Comparison of ENCODE assay signal across 28 mouse cellular contexts in the genomic region with DNA sequence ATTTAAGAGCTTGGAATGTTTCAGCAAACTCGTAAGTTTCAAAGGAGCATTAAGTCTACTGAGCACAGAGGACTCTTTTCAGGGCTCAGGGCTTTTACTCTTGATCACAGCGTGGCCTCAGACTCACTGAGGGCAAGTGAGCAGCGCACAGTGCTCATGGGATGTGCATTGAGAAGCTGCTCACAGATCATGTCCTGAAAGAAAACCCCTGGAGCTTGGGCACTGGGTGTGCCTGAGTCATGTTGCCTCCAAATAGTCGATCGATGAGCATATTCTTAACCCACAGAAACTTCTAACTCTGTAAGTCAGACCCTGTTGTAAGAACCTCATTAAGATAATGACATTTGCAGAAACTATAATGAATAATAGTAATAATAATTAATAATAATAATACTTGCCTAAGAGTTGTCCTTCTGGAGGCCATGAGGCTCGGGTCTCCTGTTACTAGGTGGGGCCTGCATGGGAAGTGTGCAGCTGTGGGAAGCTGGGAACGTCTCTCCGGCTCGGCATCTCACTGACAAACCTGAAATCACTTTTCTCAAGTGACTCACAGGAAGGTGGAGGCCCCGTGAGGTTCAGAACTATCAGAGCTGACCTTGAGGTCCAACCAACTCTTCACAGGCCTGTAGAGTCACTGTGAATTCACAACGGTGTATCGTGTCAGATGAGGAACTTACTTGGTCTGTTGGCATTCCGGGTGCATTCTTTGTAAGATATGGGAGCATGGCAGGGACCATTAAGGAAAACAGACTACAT. TPM values are rescaled to one million over a fixed set of nuclear protein-coding genes. Genes with fewer than 3 reads are reported as not detected.
DNase-seq lines count a peak whose midpoint lies in the region; ATAC-seq and TF ChIP-seq lines count a peak whose summit lies in the region.
"Had no signal": no experiment of that assay in that cellular context is flagged by ENCODE, and none has a peak within 500 bp of the region (broad histone marks: within the 10 kb centered on the region; RNA-seq: fewer than 3 reads in every experiment).

No protein-coding gene starts in this region.

- DNase-seq in heart, postnatal 10 days, result no peak
- DNase-seq in heart, postnatal 0 days (ENCODE audit: low spot score), result no peak
- DNase-seq in heart, adult 2 months, result no peak
- peak; percentile 31 for DNase-seq in R1 (ENCODE audit: low read depth, low spot score)
- DNase-seq: adrenal gland, postnatal 25 days; cerebellum, adult 11-12 months; cerebellum, postnatal 10 days; kidney, adult 18-20 months; kidney, postnatal 25 days; liver; lung, adult 2 months; lung, postnatal 10 days; retina, postnatal 1 day; right cerebral cortex, postnatal 14 days; thymus, postnatal 4 days had no signal

- 52% methylated on average over 13 of the region's 13 CpGs for WGBS in heart, embryonic 12.5 days
- WGBS in heart, postnatal 0 days, result 41% methylated on average over 13 of the region's 13 CpGs
- WGBS in heart, adult 2 months, result 55% methylated on average over 13 of the region's 13 CpGs
- WGBS in limb, embryonic 15.5 days, result 68% methylated on average over 13 of the region's 13 CpGs
- 85% methylated on average over 13 of the region's 13 CpGs for WGBS in forebrain, embryonic 13.5 days

- H3K4me2 ChIP-seq in heart, embryonic 12.5 days, result no peak overlapping the region
- no peak overlapping the region for H3K4me2 ChIP-seq in heart, postnatal 0 days (ENCODE audit: low read depth, low read length)
- no peak overlapping the region for H3K4me2 ChIP-seq in limb, embryonic 15.5 days
- H3K4me2 ChIP-seq in forebrain, embryonic 13.5 days, result no peak overlapping the region
- H3K4me2 ChIP-seq: kidney, embryonic 15.5 days; midbrain, embryonic 15.5 days; neural tube, embryonic 15.5 days had no signal

- TF ChIP-seq CTCF in heart, postnatal 0 days (IDR thresholded peaks at IDR 0.05; ENCODE audit: low read depth), result no peak
- no peak for TF ChIP-seq CTCF in heart, adult 2 months (IDR thresholded peaks at IDR 0.05)

- peaks cover 2% of the 10 kb centered on the region; the same call in 1 of the 2 replicates for H3K79me2 ChIP-seq in heart, adult 2 months (replicated peaks; ENCODE audit: control insufficient read depth, insufficient read depth, low read length)

- intact Hi-C loops in heart, postnatal 10 days (cut with DNase I), result no loop called here
- intact Hi-C loops in heart, adult 2 months (cut with DNase I), result no loop called here

- no peak for ATAC-seq in heart, embryonic 12.5 days (ENCODE audit: insufficient number of reproducible peaks, low FRiP score)
- peak; percentile 49 for ATAC-seq in heart, postnatal 0 days (ENCODE audit: insufficient read depth, low read depth)
- ATAC-seq in limb, embryonic 15.5 days (ENCODE audit: insufficient number of reproducible peaks, low FRiP score, low TSS enrichment, low read depth), result no peak
- ATAC-seq in forebrain, embryonic 13.5 days, result no peak
- ATAC-seq: forebrain, embryonic 16.5 days; hindbrain, embryonic 16.5 days; midbrain, embryonic 15.5 days had no signal

- TF ChIP-seq POLR2A in heart, adult 2 months (IDR thresholded peaks at IDR 0.05; ENCODE audit: insufficient read depth, low read depth, low read length), result no peak

- peaks cover 33% of the 10 kb centered on the region for H3K4me1 ChIP-seq in heart, embryonic 12.5 days (replicated peaks)
- H3K4me1 ChIP-seq in heart, postnatal 0 days (ENCODE audit: control insufficient read depth, insufficient read depth), result peaks cover 17% of the 10 kb centered on the region
- H3K4me1 ChIP-seq in heart, adult 2 months (ENCODE audit: control insufficient read depth, insufficient read depth, low read length), result peaks cover 7% of the 10 kb centered on the region
- peaks cover 20% of the 10 kb centered on the region for H3K4me1 ChIP-seq in limb, embryonic 15.5 days
- H3K4me1 ChIP-seq in forebrain, embryonic 13.5 days, result peaks cover 5% of the 10 kb centered on the region; the same call in 1 of the 2 replicates

- peak overlapping the region; percentile 62 for H3K27ac ChIP-seq in heart, embryonic 12.5 days (ENCODE audit: poor library complexity, severe bottlenecking)
- H3K27ac ChIP-seq in heart, postnatal 0 days (ENCODE audit: low read depth), result peak overlapping the region; percentile 41
- H3K27ac ChIP-seq in heart, adult 2 months, result no peak overlapping the region
- peak overlapping the region; percentile 51 for H3K27ac ChIP-seq in limb, embryonic 15.5 days
- no peak overlapping the region for H3K27ac ChIP-seq in forebrain, embryonic 13.5 days
- H3K27ac ChIP-seq: forebrain, embryonic 10.5 days; kidney, embryonic 15.5 days; layer of hippocampus, adult 2 months; liver, embryonic 14.5 days; midbrain, embryonic 10.5 days; midbrain, embryonic 15.5 days; neural tube, embryonic 15.5 days had no signal

- H3K9ac ChIP-seq in heart, embryonic 12.5 days, result no peak overlapping the region
- no peak overlapping the region for H3K9ac ChIP-seq in heart, postnatal 0 days (replicated peaks; ENCODE audit: low read depth, low read length)
- H3K9ac ChIP-seq in heart, adult 2 months (ENCODE audit: low read depth, low read length), result no peak overlapping the region
- no peak overlapping the region for H3K9ac ChIP-seq in limb, embryonic 15.5 days
- no peak overlapping the region for H3K9ac ChIP-seq in forebrain, embryonic 13.5 days
- H3K9ac ChIP-seq: kidney, embryonic 15.5 days; liver, embryonic 14.5 days; midbrain, embryonic 15.5 days; neural tube, embryonic 15.5 days had no signal

- H3K27me3 ChIP-seq in heart, embryonic 12.5 days (replicated peaks), result no peaks in the 10 kb centered on the region
- no peaks in the 10 kb centered on the region for H3K27me3 ChIP-seq in heart, postnatal 0 days (ENCODE audit: control insufficient read depth, insufficient read depth, low read length)
- no peaks in the 10 kb centered on the region for H3K27me3 ChIP-seq in heart, adult 2 months (ENCODE audit: control insufficient read depth, insufficient read depth, low read length)
- no peaks in the 10 kb centered on the region for H3K27me3 ChIP-seq in limb, embryonic 15.5 days
- H3K27me3 ChIP-seq in forebrain, embryonic 13.5 days, result no peaks in the 10 kb centered on the region
- H3K27me3 ChIP-seq: kidney, embryonic 15.5 days; midbrain, embryonic 15.5 days; neural tube, embryonic 15.5 days had no signal

- no peak overlapping the region for H3K4me3 ChIP-seq in heart, embryonic 12.5 days
- no peak overlapping the region for H3K4me3 ChIP-seq in heart, postnatal 0 days (ENCODE audit: low read depth, low read length)
- no peak overlapping the region for H3K4me3 ChIP-seq in heart, adult 2 months
- no peak overlapping the region for H3K4me3 ChIP-seq in limb, embryonic 15.5 days
- no peak overlapping the region for H3K4me3 ChIP-seq in forebrain, embryonic 13.5 days
- H3K4me3 ChIP-seq: forebrain, embryonic 10.5 days; kidney, embryonic 15.5 days; layer of hippocampus, adult 2 months; midbrain, embryonic 10.5 days; midbrain, embryonic 15.5 days; neural tube, embryonic 15.5 days had no signal

- H3K9me3 ChIP-seq in heart, embryonic 12.5 days (replicated peaks), result no peaks in the 10 kb centered on the region
- H3K9me3 ChIP-seq in heart, postnatal 0 days (replicated peaks; ENCODE audit: control insufficient read depth, low read length), result no peaks in the 10 kb centered on the region
- H3K9me3 ChIP-seq in limb, embryonic 15.5 days, result no peaks in the 10 kb centered on the region
- no peaks in the 10 kb centered on the region for H3K9me3 ChIP-seq in forebrain, embryonic 13.5 days (replicated peaks)
- H3K9me3 ChIP-seq: forebrain, embryonic 10.5 days; G1E; kidney, embryonic 15.5 days; midbrain, embryonic 10.5 days; midbrain, embryonic 15.5 days; neural tube, embryonic 15.5 days had no signal

- no peak for TF ChIP-seq EP300 in heart, postnatal 0 days (IDR thresholded peaks at IDR 0.05; ENCODE audit: low read depth)
- no peak for TF ChIP-seq EP300 in heart, adult 2 months (IDR thresholded peaks at IDR 0.05; ENCODE audit: insufficient read depth, low read depth, low read length)

- H3K36me3 ChIP-seq in heart, embryonic 12.5 days, result 0 out of 2 replicates have a peak, but pooled peaks cover under 1% of the 10 kb centered on the region
- H3K36me3 ChIP-seq in heart, postnatal 0 days (replicated peaks; ENCODE audit: control insufficient read depth, insufficient read depth, low read length), result 0 out of 2 replicates have a peak, but pooled peaks cover 7% of the 10 kb centered on the region
- peaks cover 2% of the 10 kb centered on the region for H3K36me3 ChIP-seq in heart, adult 2 months (ENCODE audit: control insufficient read depth, insufficient read depth, low read length)
- no peaks in the 10 kb centered on the region for H3K36me3 ChIP-seq in limb, embryonic 15.5 days
- H3K36me3 ChIP-seq in forebrain, embryonic 13.5 days (ENCODE audit: poor library complexity, severe bottlenecking), result no peaks in the 10 kb centered on the region
- H3K36me3 ChIP-seq: forebrain, embryonic 10.5 days; G1E; kidney, embryonic 15.5 days; midbrain, embryonic 10.5 days; midbrain, embryonic 15.5 days; neural tube, embryonic 15.5 days had no signal

RNA-seq across cellular contexts. Expression of a gene that starts 45.1 kb away (rescaled TPM):
- polyA plus RNA-seq in heart, embryonic 12.5 days (2016; fragmentation: Nextera tagmentation; extraction: Ambion mirVana), result 6.2 and 6.4 TPM in 2 replicates
- 1 to 10 TPM; 6.9 to 8.2 TPM for total RNA-seq in heart, postnatal 10 days (2021)
- total RNA-seq in heart, postnatal 0 days (2014; rRNA removed; ENCODE audit: low replicate concordance), result 3.6 and 17.1 TPM in 2 replicates
- 7.9 and 8.0 TPM in 2 replicates for polyA plus RNA-seq in heart, postnatal 0 days (2015; fragmentation: Nextera tagmentation; extraction: Ambion mirVana)
- 1 to 10 TPM; 2.5 to 3.7 TPM for total RNA-seq in heart, adult 2 months (2021)
- 2.6 and 3.4 TPM in 2 replicates for polyA plus RNA-seq in heart, adult 2 months (2012; rRNA removed)
- 6.5 and 6.6 TPM in 2 replicates for polyA plus RNA-seq in limb, embryonic 15.5 days (2015; fragmentation: Nextera tagmentation; extraction: Ambion mirVana)
- polyA plus RNA-seq in forebrain, embryonic 13.5 days (2015; fragmentation: Nextera tagmentation; extraction: Ambion mirVana), result 6.2 and 8.0 TPM in 2 replicates
- polyA plus RNA-seq: G1E had no signal

Comparison
In these comparisons a context has a peak if more than half of its experiments do, and no peak if none do; other contexts are left out.
1. H3K27ac ChIP-seq: peak in heart, embryonic 12.5 days (single experiment), heart, postnatal 0 days (single experiment) and limb, embryonic 15.5 days (single experiment); none in heart, adult 2 months (single experiment) and forebrain, embryonic 13.5 days (single experiment).